Mouse (Mus musculus) mouse trophoblast stem cell (cell line): ENCODE data around the gene Rab20.
"Not testable (repeated sequence)": the region's sequence is repeated elsewhere in the genome, so short reads cannot be mapped to it uniquely, and the experiment has no call there.

Source experiments
- in situ Hi-C, 2 experiments: fragments of 300-500 bp; cut with MseI, MboI; formaldehyde crosslinking; loops; 2 replicates in 1 of 2; 3 replicates in 1 of 2; pipeline ENCODE4 v1.15.1; 2025

The Rab20 gene

GRCm38 (mm10) chr8:11479591-11479990, 1.1 kb upstream of the Rab20 start:
- in situ Hi-C loops, result no loop called here

- in situ Hi-C loops, result no loop called here
Observed at GRCm38 (mm10) chr8:11478807-11479527, 457 bp upstream of the Rab20 start.

GRCm38 (mm10) chr8:11477178-11477553, 1.3 kb downstream of the Rab20 start:
- in situ Hi-C loops, result no loop called here

GRCm38 (mm10) chr8:11476338-11477177, 2.0 kb downstream of the Rab20 start:
- in situ Hi-C loops, result no loop called here

- in situ Hi-C loops, result no loop called here
Observed at GRCm38 (mm10) chr8:11475876-11476275, 2.6 kb downstream of the Rab20 start.

- in situ Hi-C loops, result no loop called here
Observed at GRCm38 (mm10) chr8:11475397-11475796, 3.1 kb downstream of the Rab20 start.

- in situ Hi-C loops, result no loop called here
Observed at GRCm38 (mm10) chr8:11473072-11473471, 5.4 kb downstream of the Rab20 start.

- in situ Hi-C loops, result no loop called here
Observed at GRCm38 (mm10) chr8:11471309-11471708, 7.2 kb downstream of the Rab20 start.

GRCm38 (mm10) chr8:11470694-11471093, 7.8 kb downstream of the Rab20 start:
- in situ Hi-C loops, result no loop called here

GRCm38 (mm10) chr8:11469095-11469494, 9.4 kb downstream of the Rab20 start:
- in situ Hi-C loops, result no loop called here

- in situ Hi-C loops, result not testable (repeated sequence)
Observed at GRCm38 (mm10) chr8:11466528-11466927, 12.0 kb downstream of the Rab20 start.

GRCm38 (mm10) chr8:11465619-11466018, 12.9 kb downstream of the Rab20 start:
- in situ Hi-C loops, result no loop called here

- in situ Hi-C loops, result no loop called here
Observed at GRCm38 (mm10) chr8:11464707-11464964, 13.9 kb downstream of the Rab20 start.

- in situ Hi-C loops, result no loop called here
Observed at GRCm38 (mm10) chr8:11463889-11464706, 14.4 kb downstream of the Rab20 start.

GRCm38 (mm10) chr8:11463541-11463888, 15.0 kb downstream of the Rab20 start:
- in situ Hi-C loops, result no loop called here

GRCm38 (mm10) chr8:11462641-11463040, 15.9 kb downstream of the Rab20 start:
- in situ Hi-C loops, result no loop called here

GRCm38 (mm10) chr8:11461847-11462246, 16.7 kb downstream of the Rab20 start:
- in situ Hi-C loops, result no loop called here

GRCm38 (mm10) chr8:11460934-11461333, 17.6 kb downstream of the Rab20 start:
- in situ Hi-C loops, result no loop called here

- in situ Hi-C loops, result no loop called here
Observed at GRCm38 (mm10) chr8:11459016-11459415, 19.5 kb downstream of the Rab20 start.

- in situ Hi-C loops, result no loop called here
Observed at GRCm38 (mm10) chr8:11457981-11458836, 20.3 kb downstream of the Rab20 start.

GRCm38 (mm10) chr8:11457278-11457677, 21.2 kb downstream of the Rab20 start:
- in situ Hi-C loops, result no loop called here

- in situ Hi-C loops, result no loop called here
Observed at GRCm38 (mm10) chr8:11454228-11454627, 24.3 kb downstream of the Rab20 start.
